Mouse (Mus musculus) spleen, postnatal 4 days (tissue): Measurements from ENCODE around the gene Ppm1m.

ENCODE experiments used
- DNase-seq, 2 experiments: peaks; one replicate each; pipeline ENCODE4 v3.0.0; 2022; ENCODE audit warnings: low spot score in 2 of 2

Ppm1m gene

GRCm38 (mm10) chr9:106220894-106221523 is 21.5 kb upstream of the Ppm1m start:
- no peak for DNase-seq

GRCm38 (mm10) chr9:106216971-106217370 is 17.4 kb upstream of the Ppm1m start:
- DNase-seq: no peak

GRCm38 (mm10) chr9:106215341-106216125 is 16.0 kb upstream of the Ppm1m start:
- no peak for DNase-seq

DNA sequence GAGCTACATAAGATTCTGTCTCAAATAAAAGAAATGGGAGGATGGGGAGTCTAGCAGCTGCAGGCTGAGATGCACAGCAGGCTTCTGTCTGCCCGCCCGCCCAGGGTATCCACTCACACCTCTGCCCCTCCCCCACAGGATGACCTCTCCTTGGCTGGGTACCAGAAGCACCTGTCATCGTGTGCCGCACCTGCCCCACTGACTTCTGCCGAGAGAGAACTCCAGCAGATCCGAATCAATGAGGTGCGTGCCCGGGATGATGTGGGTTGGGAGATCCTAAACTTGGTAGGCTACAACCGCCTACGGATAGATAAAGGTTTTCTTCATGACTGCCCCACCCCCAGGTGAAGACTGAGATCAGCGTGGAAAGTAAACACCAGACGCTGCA is 13.0 kb upstream of the Ppm1m start:
- DNase-seq: no peak

- DNase-seq: peak; percentile 85 to 94
These were observed 12.4 kb upstream of the Ppm1m start for GRCm38 (mm10) chr9:106211680-106212593.

DNA sequence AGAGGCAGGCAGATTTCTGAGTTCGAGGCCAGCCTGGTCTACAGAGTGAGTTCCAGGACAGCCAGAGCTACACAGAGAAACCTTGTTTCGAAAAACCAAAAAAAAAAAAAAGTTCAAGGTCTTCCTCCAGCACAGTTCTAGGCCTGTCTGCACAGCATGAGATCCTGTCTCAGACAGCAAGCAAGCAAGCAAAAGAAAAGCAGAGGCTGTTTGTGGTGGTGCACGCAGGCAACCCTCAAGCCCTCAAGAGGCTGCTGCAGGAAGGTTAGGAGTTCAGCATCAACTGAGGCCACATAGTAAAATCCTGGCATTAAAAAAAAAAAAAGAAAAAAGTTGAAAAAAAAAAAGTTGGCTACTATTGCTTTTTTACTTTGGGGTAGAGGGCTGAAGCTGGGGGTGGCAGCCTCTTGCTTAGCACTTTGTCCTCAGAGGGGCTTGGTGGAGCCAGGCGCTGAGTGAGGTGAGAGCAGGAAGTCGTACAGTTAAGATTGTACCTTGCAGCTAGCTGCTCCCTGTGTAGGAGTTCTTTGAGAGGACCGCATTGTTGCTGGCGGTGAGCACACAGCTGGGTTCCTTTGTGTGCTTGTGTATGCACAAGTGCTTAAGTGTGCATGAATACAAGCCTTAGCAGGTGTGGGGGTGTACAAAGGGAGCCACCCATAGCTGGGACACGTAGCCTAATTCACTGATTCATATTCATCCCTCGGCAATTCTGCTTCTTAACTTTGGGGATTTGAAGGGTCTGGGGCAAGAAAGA is 11.5 kb upstream of the Ppm1m start:
- DNase-seq: peak in 1 of 2 experiments; percentile 11

GRCm38 (mm10) chr9:106209954-106210353 is 10.4 kb upstream of the Ppm1m start:
- peak in 1 of 2 experiments; percentile 11 for DNase-seq

- DNase-seq: no peak
These were observed 8.6 kb upstream of the Ppm1m start for GRCm38 (mm10) chr9:106208181-106208580.

DNA sequence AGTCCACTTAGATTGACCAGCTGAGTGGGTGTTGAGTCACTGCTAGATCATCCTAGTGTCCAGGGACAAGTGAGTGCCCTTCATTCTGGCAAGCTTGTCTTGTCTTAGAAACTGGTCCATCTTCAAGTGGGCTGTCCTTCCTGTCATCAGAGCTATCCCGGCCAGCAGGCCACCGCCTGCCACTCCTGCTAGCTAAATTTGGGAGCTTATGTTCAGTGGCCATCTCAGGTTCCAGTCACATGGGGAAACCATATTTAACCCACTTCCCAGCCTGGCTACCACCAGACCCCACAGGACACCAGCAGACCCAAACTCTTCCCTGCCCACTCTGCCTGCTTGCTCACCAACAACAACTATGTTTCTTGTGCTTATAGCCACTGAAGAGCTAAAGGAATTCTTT is 7.0 kb upstream of the Ppm1m start:
- DNase-seq: no peak

GRCm38 (mm10) chr9:106205713-106206290 is 6.3 kb upstream of the Ppm1m start:
- no peak for DNase-seq

DNA sequence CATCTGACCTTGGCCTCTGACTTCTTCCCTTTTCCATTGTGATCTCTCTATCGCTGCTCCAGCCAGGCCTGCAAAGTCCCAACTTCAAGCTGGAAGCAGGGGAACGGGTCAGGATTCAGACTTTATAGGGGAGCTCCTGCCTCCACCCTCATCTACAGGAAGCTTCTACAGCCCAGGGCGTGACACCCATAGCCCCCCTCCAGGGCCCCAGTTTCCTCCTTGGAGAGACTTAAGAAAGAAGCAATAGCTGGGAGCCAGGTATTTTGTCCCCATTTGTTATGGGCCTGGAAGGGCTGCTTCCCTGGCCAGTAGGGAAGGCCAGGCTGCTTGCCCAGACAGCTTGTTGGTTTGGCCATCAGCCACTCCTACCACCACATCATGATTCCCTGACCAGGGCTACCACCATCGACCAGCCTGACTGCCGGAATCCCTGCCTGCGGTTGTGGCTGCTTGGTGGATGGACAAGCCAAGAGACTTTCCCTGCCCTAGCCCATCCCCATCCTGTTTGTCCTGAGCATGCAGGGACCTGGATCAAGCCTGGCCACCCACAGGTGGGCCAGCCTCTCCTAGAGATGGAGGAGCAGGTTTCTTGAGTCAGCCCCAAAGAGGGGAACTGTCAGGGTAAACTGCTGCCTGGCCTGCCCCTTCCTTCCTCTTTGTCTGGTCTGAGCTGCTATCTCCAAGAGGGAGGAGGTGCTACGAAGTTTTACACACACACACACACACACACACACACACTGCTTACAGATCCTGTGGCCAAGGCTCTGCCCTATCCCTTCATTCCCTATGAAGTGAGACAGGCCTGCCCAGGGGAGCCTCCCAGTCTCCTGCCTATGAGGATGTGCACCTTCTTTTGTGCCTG is 4.7 kb upstream of the Ppm1m start:
- peak in 1 of 2 experiments; percentile 69 for DNase-seq

GRCm38 (mm10) chr9:106202819-106203636 is 3.5 kb upstream of the Ppm1m start, which contains the start of gene Twf2:
Gene Twf2, plus strand, starts transcription at chr9:106203108.
- DNase-seq: peak; percentile 85 to 92

DNA sequence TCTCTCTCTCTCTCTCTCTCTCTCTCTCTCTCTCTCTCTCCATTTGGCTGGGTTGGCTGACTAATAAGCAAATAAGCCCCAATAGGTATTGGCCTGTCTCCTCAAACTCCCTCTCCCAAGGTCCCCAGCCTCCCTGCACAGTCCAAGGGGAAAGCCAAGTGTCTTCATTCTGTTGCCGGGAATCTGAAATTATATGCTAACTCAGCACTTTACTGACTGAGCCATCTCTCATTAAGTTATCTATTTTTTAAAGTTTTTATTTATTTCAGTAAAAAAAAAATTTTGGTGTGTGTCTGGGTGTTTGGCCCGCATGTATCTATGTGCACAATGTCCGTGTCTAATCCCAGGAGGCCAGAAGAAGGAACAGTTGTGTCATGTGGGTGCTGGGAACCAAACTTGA is 2.3 kb upstream of the Ppm1m start:
- no peak for DNase-seq

DNA sequence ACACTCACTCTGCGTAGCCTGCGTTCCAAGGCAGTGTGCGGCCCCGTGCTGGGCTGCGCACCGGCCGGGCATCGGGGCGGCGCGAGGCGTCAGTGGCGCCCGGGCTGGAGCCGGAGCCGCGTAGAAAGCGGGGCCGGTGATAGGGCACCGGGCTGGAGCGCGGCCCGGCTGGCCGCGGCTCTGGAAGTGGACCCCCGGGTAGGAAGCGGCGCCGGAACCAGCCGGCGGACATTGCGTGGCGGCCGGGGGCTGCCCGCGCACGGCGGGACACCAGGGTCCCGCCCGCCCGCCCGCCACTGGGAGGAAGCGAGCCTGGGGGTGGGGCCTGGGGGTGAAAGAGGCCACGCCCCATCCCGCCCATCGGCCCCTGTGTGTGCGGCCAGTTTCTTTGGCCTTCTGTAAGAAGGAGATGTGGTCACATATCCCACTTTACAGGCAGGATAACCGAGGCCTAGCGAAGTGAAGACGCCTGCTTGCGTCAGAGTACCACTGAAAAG is 536 bp downstream of the Ppm1m start:
- DNase-seq: peak; percentile 77 to 86

- DNase-seq: no peak
These were observed 1.8 kb downstream of the Ppm1m start for GRCm38 (mm10) chr9:106197732-106198131.

DNA sequence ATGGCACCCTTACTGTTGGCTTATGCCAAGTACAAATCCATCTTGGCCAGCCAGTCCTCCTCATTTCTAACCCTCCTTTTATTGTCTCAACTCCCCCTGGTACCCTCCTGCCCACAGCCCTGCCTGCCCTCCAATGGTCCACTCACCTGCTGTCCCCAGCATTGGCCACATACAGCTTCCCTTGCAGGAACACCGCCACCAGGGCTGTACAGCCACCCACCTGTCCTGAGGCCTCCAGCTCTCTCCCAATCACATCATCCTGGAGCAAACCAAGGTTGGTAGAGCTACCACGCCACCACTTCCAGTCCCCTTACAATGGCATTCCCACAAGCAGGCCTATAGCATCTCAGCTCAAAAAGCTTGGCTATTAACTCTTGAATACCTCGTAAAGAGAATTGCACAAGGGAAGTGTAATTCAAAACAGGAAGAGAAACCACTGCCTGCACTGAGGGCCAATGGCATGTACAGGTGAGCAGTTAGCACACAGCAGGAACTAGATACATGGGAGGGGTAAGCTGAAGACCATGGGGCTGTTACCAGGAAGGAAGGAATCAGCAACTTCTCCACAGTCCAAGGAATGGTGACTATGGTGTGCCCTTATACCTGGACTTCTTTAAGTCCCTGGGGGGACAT is 2.3 kb downstream of the Ppm1m start:
- DNase-seq: no peak

GRCm38 (mm10) chr9:106195693-106196092 is 3.9 kb downstream of the Ppm1m start:
- DNase-seq: no peak
